Mouse (Mus musculus) megakaryocyte, embryonic 14.5 days (primary cell): ENCODE measurements around the gene Gm49337. TPM values are rescaled to one million over a fixed set of nuclear protein-coding genes. Genes with fewer than 3 reads are reported as not detected.
"Not testable (repeated sequence)": the region's sequence is repeated elsewhere in the genome, so short reads cannot be mapped to it uniquely, and the experiment has no call there.

Source experiments
- H3K27me3 ChIP-seq: replicated peaks from 2 replicates; pipeline ENCODE3; 2012; ENCODE audit warnings: inconsistent platforms
- H3K36me3 ChIP-seq: replicated peaks from 2 replicates; pipeline ENCODE3; 2012; ENCODE audit warnings: low read length, inconsistent platforms, mixed read lengths
- H3K4me1 ChIP-seq: 2 replicates; pipeline ENCODE4 v1.6.1; 2012; ENCODE audit warnings: inconsistent platforms
- H3K4me3 ChIP-seq: replicated peaks from 2 replicates; pipeline ENCODE3; 2012; ENCODE audit warnings: moderate library complexity, mild to moderate bottlenecking, inconsistent platforms
- H3K9me3 ChIP-seq: 2 replicates; pipeline ENCODE4 v1.6.1; 2012; ENCODE audit warnings: inconsistent platforms
- FLI1 ChIP-seq: IDR thresholded peaks from 2 replicates; pipeline ENCODE4 v1.6.1; 2012; ENCODE audit warnings: low read length, inconsistent platforms, mixed read lengths
- GATA1 ChIP-seq: IDR thresholded peaks from 3 replicates; pipeline ENCODE4 v1.6.1; 2012; ENCODE audit warnings: mixed read lengths, low read length, inconsistent platforms, borderline replicate concordance
- polyA plus RNA-seq: library from polyadenylated mRNA; stranded (reverse); fragments of >175 nt; gene quantifications from 2 replicates; pipeline ENCODE4 v1.2.3, GENCODE M21; 2012; ENCODE audit warnings: low replicate concordance; ENCODE audit not compliant: insufficient read depth

Gene Gm49337
- polyA plus RNA-seq, 1 experiment, result not detected

DNA sequence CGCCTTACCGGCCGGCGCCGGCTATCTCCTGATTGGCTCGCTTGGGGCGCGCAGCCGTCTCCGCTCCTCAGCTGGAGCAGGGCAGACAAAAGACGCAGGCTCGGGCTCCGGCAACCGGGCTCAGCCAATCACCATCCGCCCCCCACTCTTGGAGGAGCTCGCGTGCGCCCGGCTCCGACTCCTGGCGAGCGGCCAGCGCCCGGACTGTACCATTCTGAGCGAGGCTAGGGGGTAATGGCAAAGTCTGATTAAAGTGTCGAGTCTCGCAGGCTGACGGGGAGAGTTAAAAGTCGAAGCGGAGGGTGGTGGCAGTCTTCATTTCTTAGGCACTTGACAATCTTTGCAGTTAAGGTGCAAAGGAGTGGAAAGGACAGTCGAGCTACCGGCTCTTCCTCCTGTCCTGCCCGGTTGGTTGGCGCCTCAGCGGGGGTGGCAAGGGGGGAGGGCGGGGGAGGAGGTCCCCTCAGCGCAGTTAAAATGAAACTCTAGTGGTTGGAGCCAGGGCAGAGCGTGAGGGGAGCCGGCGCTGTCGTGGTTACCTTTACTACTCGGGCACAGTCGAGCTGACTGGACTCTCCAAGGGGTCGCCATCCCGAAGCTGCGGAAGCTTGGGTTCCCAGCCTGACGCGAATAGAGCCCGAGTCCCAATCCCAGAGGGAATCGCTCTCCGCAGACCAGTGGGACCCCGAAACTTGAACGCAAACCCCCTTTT lies 48.1 kb downstream of the Gm49337 start, which contains the start of gene Pik3r3:
Gene Pik3r3 (plus strand): TSS at position 479 of the 712 bp plus-strand sequence.
- peak within 1 kb of the TSS; percentile 97 for H3K4me3 ChIP-seq
- H3K9me3 ChIP-seq, result no peaks in the 10 kb centered on the region
- no peak for TF ChIP-seq FLI1
- peaks cover 12% of the 10 kb centered on the region for H3K27me3 ChIP-seq
- H3K36me3 ChIP-seq, result no peaks in the 10 kb centered on the region
- H3K4me1 ChIP-seq, result peaks cover 11% of the 10 kb centered on the region; the same call in 1 of the 2 replicates

DNA sequence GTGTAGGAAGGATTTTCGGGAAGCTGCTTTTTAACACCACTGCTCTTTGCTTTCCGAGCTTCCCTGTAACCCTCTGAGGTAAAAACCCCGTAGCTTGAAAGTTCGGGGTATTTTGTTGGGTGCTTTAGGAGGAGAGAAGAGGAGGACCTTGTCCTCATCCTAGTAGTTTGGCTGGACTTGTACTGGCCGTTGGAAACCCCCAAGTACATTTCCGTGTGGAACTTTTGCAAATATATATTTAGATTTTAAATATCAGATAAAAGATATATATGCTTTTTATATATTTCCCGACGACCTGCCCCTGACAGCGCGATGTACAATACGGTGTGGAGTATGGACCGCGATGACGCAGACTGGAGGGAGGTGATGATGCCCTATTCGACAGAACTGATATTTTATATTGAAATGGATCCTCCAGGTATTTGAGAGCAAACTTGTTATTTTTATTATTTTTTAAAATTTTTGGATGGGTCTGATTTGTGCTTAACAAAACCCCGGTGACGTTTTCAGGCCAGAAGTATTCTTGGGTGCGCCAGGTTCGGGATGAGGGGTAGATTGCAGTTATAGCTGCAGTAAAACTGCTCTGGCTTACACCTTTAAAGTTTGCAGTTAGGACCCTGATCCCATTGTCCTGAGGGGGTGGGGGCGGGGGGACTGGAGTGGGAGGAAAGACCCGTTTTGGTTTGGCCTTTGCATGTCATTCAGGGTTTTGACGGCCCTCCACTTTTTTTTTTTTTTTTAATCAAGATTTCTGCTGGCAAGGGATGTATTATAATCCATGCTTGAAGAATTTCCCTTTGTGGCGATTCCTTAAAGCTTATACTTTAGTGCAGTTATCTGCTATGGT lies 49.0 kb downstream of the Gm49337 start:
- no peak for TF ChIP-seq FLI1
- no peak for TF ChIP-seq GATA1
- Histone ChIP-seq H3K36me3 (no peaks in the 10 kb centered on the region), H3K4me3 (peak overlapping the region; percentile 97), H3K4me1 (peaks cover 11% of the 10 kb centered on the region; the same call in 1 of the 2 replicates), H3K27me3 (peaks cover 10% of the 10 kb centered on the region), H3K9me3 (no peaks in the 10 kb centered on the region)

DNA sequence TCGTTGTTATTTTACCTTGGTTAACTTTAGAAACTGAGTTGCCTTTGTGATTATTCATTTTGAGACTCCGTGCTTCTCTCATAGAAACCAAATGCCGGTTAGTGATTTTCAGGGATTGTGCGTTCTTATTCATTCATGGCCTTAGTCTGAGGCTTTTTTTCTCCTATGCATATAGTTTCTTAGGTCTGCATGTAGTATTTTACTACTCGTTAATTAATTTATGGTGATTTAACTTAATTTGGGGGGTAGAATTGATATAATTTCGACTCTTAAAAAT lies 49.6 kb downstream of the Gm49337 start:
- H3K4me1 ChIP-seq, result peaks cover 11% of the 10 kb centered on the region; the same call in 1 of the 2 replicates
- TF ChIP-seq GATA1, result no peak
- no peak for TF ChIP-seq FLI1
- H3K27me3 ChIP-seq, result peaks cover 10% of the 10 kb centered on the region
- H3K9me3 ChIP-seq, result no peaks in the 10 kb centered on the region
- H3K4me3 ChIP-seq, result no peak overlapping the region
- H3K36me3 ChIP-seq, result no peaks in the 10 kb centered on the region

DNA sequence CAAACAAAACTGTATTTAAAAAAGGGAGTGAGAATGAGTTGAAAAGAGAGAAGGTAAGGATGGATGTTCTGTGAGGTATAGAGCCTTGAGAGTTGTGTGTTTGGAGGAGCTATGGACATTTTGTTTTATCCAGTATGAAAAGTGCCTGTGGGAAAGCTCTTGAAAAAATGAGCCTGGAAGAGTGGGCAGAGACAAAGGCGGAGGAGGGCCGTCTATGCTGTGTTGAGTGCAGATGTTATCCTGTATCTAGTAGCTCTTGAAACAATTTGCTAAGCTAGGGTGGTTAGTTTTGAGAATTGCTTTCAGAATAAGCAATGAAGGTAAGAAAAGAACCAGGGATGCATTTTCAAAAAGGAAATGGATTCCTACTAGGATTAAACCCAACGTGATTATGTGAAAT lies 70.2 kb downstream of the Gm49337 start:
- Histone ChIP-seq H3K4me1 (peaks cover 9% of the 10 kb centered on the region), H3K9me3 (no peaks in the 10 kb centered on the region), H3K4me3 (no peak overlapping the region), H3K36me3 (no peaks in the 10 kb centered on the region), H3K27me3 (no peaks in the 10 kb centered on the region)
- TF ChIP-seq FLI1, result no peak
- no peak for TF ChIP-seq GATA1

DNA sequence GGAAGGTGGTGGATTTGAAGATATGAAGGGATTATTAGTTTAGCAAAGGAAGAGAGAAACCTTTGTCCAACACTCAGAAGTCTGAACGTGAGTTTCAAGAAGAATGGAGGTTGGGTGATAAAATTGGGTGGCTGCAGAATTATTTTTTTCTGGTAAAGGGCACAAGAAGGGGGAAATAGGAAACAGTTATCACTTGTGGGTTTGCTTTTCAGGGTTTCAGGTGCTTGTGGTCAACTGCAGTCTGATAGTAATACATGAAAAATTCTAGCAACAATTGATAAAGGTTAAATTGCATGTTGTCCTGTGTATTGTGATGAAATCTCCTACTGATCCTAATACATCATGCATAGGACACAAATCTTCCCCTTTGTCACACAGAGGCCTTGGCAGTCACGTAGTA lies 71.1 kb downstream of the Gm49337 start:
- peaks cover 9% of the 10 kb centered on the region for H3K4me1 ChIP-seq
- TF ChIP-seq GATA1, result no peak
- TF ChIP-seq FLI1, result no peak
- no peak overlapping the region for H3K4me3 ChIP-seq
- H3K36me3 ChIP-seq, result no peaks in the 10 kb centered on the region
- H3K9me3 ChIP-seq, result no peaks in the 10 kb centered on the region
- no peaks in the 10 kb centered on the region for H3K27me3 ChIP-seq

DNA sequence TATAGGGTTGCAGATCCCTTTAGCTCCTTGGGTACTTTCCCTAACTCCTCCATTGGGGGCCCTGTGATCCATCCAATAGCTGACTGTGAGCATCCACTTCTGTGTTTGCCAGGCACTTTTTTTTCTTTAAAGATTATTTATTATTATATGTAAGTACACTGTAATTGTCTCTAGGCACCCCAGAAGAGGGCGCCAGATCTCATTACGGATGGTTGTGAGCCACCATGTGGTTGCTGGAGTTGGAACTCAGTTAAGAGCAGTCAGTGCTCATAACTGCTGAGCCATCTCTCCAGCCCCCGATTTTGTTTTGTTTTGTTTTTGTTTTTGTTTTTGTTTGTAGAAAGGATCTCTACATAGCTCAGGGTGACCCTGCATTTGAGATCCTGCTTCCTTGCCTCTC lies 72.7 kb downstream of the Gm49337 start:
- H3K27me3 ChIP-seq, H3K36me3 ChIP-seq, H3K9me3 ChIP-seq: not testable (repeated sequence)
- Histone ChIP-seq H3K4me3 (peak overlapping the region; percentile 62), H3K4me1 (peaks cover 20% of the 10 kb centered on the region)

DNA sequence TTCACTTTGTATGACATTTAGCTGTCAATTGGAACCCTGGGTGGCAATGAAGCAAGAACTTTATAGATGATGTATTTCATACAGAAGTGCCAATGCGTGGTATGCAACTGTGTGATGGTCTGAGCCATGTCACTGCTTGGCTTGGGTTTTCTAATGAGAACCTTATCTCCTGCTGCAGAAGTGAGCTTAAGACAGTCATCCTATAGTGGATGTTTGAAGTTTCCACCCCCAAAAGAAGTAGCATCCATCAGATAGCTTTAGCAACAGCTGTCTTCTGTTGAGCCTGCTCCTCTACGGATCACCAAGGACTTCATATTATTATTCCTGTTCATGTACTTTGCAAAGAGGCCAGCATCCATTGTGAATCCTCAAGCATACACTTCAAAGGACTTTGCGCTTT lies 76.8 kb downstream of the Gm49337 start:
- Histone ChIP-seq H3K4me1 (peaks cover 10% of the 10 kb centered on the region), H3K4me3 (no peak overlapping the region), H3K27me3 (no peaks in the 10 kb centered on the region), H3K9me3 (no peaks in the 10 kb centered on the region), H3K36me3 (no peaks in the 10 kb centered on the region)
- TF ChIP-seq FLI1 (no peak), GATA1 (no peak)

DNA sequence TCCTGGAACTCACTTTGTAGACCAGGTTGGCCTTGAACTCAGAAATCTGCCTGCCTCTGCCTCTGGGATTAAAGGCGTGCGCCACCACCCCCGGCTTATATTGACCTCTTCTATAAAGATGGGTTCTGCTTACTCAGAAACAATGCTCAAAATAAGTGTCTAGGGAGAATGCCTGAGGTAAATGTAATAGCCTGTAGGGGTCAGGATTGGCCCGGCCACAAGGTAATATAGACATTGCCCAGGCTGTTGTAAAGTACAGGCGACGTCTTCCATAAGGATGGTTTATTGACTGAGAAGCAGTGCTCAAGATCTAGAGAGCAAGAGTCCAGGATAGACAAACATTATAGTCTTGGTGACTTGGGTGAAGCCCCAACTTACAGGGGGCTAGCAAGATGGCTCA lies 95.0 kb downstream of the Gm49337 start:
- Histone ChIP-seq H3K4me3 (no peak overlapping the region), H3K27me3 (peaks cover 4% of the 10 kb centered on the region), H3K4me1 (peaks cover 3% of the 10 kb centered on the region; the same call in 1 of the 2 replicates), H3K36me3 (no peaks in the 10 kb centered on the region), H3K9me3 (no peaks in the 10 kb centered on the region)
- TF ChIP-seq GATA1, result no peak
- TF ChIP-seq FLI1, result no peak

DNA sequence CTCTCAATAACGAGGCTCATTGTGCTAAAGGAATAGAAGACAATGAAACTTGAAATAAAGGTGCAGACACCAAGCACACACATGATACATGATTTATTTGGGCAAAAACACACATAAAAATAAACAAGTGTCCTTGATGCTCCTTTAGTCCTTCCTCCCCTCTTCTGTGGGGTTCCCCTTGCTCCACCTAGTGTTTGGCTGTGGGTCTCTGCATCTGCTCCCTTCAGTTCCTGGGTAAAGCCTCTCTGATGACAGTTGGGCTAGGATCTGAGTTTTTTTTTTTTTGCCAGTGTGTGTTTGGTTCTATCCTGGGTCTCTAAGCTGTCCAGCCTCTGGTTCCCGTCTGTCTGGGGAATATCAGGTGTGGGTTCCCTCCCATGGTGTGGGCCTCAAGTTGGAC lies 109.0 kb downstream of the Gm49337 start:
- H3K4me1 ChIP-seq, result no peaks in the 10 kb centered on the region
- H3K9me3 ChIP-seq, result peaks cover 10% of the 10 kb centered on the region; the same call in 1 of the 2 replicates
- no peak overlapping the region for H3K4me3 ChIP-seq
- H3K36me3 ChIP-seq, result no peaks in the 10 kb centered on the region
- no peaks in the 10 kb centered on the region for H3K27me3 ChIP-seq
- no peak for TF ChIP-seq FLI1
- no peak for TF ChIP-seq GATA1

DNA sequence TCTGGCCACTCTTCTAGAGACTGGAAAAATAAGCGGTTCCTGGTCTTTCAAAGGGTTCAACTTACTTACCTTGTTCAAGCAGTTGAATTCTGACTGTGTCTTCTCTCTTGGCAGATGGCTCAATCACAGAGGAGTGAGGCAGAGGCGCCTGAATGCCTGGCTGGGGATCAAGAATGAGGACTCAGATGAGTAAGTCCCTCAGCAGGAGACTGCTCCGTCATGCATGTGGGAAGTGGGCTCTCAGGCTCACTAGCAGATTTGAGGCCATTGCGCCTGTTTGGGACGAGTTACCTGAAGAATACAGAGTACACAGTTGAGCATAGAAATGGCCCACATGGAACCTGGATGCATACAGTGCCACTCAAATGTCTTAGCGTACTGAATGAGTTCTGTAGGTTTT lies 118.4 kb downstream of the Gm49337 start:
- peaks cover 2% of the 10 kb centered on the region for H3K36me3 ChIP-seq
- H3K27me3 ChIP-seq, result no peaks in the 10 kb centered on the region
- H3K4me1 ChIP-seq, result peaks cover 14% of the 10 kb centered on the region
- no peak overlapping the region for H3K4me3 ChIP-seq
- TF ChIP-seq FLI1, result no peak
- no peak for TF ChIP-seq GATA1
- H3K9me3 ChIP-seq, result no peaks in the 10 kb centered on the region
